Mouse (Mus musculus) heart, embryonic 15.5 days (tissue): Measurements from ENCODE around the gene Sfn. TPM values are rescaled to one million over a fixed set of nuclear protein-coding genes. Genes with fewer than 3 reads are reported as not detected.

Source experiments
- ATAC-seq: fragments of 200-750 bp; cut with Nextera tagmentation; replicated peaks from 2 replicates; pipeline ENCODE4 v1.8.0; 2017; ENCODE audit warnings: low read depth, moderate TSS enrichment; ENCODE audit not compliant: insufficient number of reproducible peaks, insufficient read depth, low FRiP score
- H3K27ac ChIP-seq: fragments of 300-500 bp; sonication (generic); 2 replicates; pipeline ENCODE4 v1.5.1; 2015; ENCODE audit warnings: mild to moderate bottlenecking, inconsistent platforms
- H3K27me3 ChIP-seq: fragments of 300-500 bp; sonication (generic); 2 replicates; pipeline ENCODE4 v1.6.1; 2015; ENCODE audit warnings: inconsistent platforms
- H3K36me3 ChIP-seq: fragments of 300-500 bp; sonication (generic); 2 replicates; pipeline ENCODE4 v1.6.1; 2015; ENCODE audit warnings: mild to moderate bottlenecking, inconsistent platforms
- H3K4me1 ChIP-seq: fragments of 300-500 bp; sonication (generic); replicated peaks from 2 replicates; pipeline ENCODE4 v1.6.1; 2015; ENCODE audit warnings: inconsistent platforms
- H3K4me2 ChIP-seq: fragments of 300-500 bp; sonication (generic); 2 replicates; pipeline ENCODE4 v1.6.1; 2015; ENCODE audit warnings: inconsistent platforms, mild to moderate bottlenecking, moderate library complexity
- H3K4me3 ChIP-seq: fragments of 300-500 bp; sonication (generic); 2 replicates; pipeline ENCODE4 v1.5.1; 2015; ENCODE audit warnings: mild to moderate bottlenecking, inconsistent platforms
- H3K9ac ChIP-seq: fragments of 300-500 bp; sonication (generic); 2 replicates; pipeline ENCODE4 v1.6.1; 2015; ENCODE audit warnings: mild to moderate bottlenecking, inconsistent platforms
- H3K9me3 ChIP-seq: fragments of 300-500 bp; sonication (generic); replicated peaks from 2 replicates; pipeline ENCODE4 v1.6.1; 2016; ENCODE audit warnings: inconsistent platforms
- WGBS: fragments of 180-500 bp; shearing (Covaris S2); methylation state at CpG from one replicate; pipeline ENCODE4 v1.1.7; 2015; ENCODE audit warnings: mixed read lengths; 5-methylcytosine and 5-hydroxymethylcytosine counted together
- polyA plus RNA-seq: library from polyadenylated mRNA; unstranded; fragments of >200 nt; fragmentation: Nextera tagmentation; extraction: Ambion mirVana; gene quantifications from 2 replicates; pipeline ENCODE4 v1.2.1, GENCODE M21; 2015

The Sfn gene
- polyA plus RNA-seq, 1 experiment from 2014 or later: 3.0 TPM

DNA sequence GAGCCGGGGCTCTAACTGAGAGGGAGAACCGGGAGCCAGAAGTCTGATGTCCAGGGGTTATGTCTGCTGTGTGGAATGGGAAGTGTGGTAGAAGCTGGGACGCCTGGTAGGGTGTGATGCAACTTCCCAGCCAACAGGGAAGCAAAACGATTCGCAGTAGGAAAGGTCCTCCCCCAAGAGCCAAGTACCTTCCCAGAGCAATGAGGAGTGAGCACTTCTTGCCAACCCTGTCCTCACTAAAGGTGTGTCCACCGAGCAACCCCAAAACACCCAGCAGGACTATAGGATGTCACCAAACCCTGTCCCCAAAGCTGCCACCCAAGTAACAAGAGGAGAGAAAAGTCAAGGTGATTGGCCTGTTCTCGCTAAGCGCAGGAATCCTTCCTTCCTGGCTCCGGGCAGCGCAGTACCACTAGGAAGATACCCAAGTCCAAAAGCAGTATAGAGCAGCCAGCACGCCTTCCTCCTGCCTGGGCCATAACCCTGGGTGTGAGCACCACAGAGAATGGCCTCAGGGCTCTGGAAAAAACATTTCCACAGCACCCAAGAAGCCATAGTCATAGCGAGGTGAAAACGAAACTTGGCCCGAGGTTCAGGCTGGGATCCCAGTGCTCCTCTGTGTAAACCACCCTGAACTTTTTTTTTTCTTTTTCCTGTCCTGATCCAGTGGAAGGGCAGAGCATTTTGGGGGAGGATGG is 29.3 kb upstream of the Sfn start:
- peaks cover 6% of the 10 kb centered on the region; the same call in 1 of the 2 replicates for H3K36me3 ChIP-seq
- H3K4me1 ChIP-seq: peaks cover 30% of the 10 kb centered on the region
- ATAC-seq: no peak
- peak overlapping the region; percentile 85 for H3K4me2 ChIP-seq
- no peak overlapping the region for H3K9ac ChIP-seq
- 66% methylated on average over 14 of the region's 14 CpGs for WGBS
- H3K27me3 ChIP-seq: no peaks in the 10 kb centered on the region
- H3K4me3 ChIP-seq: 0 out of 2 replicates have a peak overlapping the region, but pooled peaks have one; percentile 81
- H3K9me3 ChIP-seq: no peaks in the 10 kb centered on the region
- no peak overlapping the region for H3K27ac ChIP-seq

DNA sequence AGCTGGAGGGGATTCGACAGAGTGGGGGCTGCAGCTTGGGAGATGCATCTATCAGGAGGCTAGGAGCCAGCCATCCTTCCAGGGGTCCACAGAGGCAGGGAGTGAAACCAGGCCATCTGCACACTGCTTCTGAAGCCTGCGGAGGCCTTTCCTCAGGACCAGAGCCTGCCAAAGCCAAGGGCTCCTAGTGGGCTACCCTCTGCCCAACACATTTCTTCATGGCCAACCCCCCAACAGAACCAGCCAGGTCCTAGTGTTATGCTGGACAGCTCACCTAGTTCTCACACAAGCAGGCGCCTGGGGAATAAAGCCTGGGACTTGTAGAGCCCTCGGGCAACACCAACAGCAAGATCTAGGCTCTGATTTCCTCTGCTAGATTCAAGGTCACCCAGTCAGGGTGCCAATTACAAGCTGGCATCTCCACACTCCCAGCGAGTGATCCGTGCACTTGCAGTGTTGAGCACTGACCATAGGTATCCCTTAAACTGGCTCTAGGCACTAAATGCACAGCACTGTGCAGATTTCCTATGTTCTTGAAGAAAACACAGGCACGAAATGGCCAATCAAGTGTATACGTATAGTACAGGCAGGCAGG is 28.5 kb upstream of the Sfn start:
- no peak overlapping the region for H3K9ac ChIP-seq
- WGBS: 85% methylated on average over 8 of the region's 8 CpGs
- H3K9me3 ChIP-seq: no peaks in the 10 kb centered on the region
- no peak overlapping the region for H3K27ac ChIP-seq
- H3K27me3 ChIP-seq: no peaks in the 10 kb centered on the region
- no peak overlapping the region for H3K4me3 ChIP-seq
- H3K4me2 ChIP-seq: no peak overlapping the region
- peaks cover 6% of the 10 kb centered on the region; the same call in 1 of the 2 replicates for H3K36me3 ChIP-seq
- ATAC-seq: no peak
- peaks cover 30% of the 10 kb centered on the region for H3K4me1 ChIP-seq

DNA sequence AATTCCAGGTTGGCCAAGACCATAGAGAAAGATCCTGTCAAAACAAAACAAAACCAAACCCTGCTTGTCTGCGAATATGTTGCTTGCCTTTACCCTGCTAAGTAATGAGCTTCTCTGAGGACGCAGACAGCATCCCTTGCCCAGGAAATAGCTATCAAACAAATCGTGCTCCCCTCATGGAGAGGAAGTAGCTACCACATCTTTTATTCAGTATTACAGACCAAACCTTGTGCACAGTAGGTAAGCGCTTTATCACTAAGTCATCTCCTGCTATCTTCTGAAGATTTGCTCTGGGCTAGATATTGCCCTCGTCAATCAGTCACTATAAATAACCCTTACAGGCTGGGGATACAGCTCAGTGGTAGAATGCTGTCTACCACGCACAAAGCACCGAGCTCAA is 27.2 kb upstream of the Sfn start:
- no peak overlapping the region for H3K4me2 ChIP-seq
- H3K9me3 ChIP-seq: no peaks in the 10 kb centered on the region
- peaks cover 30% of the 10 kb centered on the region for H3K4me1 ChIP-seq
- 72% methylated on average over 7 of the region's 7 CpGs for WGBS
- peaks cover 6% of the 10 kb centered on the region; the same call in 1 of the 2 replicates for H3K36me3 ChIP-seq
- H3K9ac ChIP-seq: no peak overlapping the region
- H3K27ac ChIP-seq: no peak overlapping the region
- ATAC-seq: no peak
- no peaks in the 10 kb centered on the region for H3K27me3 ChIP-seq
- H3K4me3 ChIP-seq: no peak overlapping the region

DNA sequence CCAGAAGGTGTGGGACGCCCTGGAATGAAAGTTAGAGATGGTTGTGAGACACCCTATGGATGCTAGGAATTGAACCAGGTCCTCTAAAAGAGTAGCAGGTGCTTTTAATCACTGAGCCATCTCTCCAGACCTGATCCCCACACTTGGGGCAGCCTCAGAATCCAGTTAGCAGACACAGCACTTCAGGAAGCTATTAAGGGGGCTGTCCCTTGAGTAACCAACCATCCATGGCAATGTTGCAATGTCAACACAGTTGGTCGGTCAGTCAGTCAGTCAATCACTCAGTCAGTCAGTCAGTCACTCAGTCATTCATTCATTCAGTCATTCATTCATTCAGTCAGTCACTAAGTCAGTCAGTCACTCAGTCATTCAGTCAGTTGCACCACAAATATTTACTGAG is 26.5 kb upstream of the Sfn start:
- no peaks in the 10 kb centered on the region for H3K9me3 ChIP-seq
- no peak overlapping the region for H3K27ac ChIP-seq
- no peak overlapping the region for H3K4me3 ChIP-seq
- WGBS: 80% methylated on average over 2 of the region's 2 CpGs
- ATAC-seq: no peak
- H3K9ac ChIP-seq: no peak overlapping the region
- peaks cover 6% of the 10 kb centered on the region; the same call in 1 of the 2 replicates for H3K36me3 ChIP-seq
- peaks cover 27% of the 10 kb centered on the region for H3K4me1 ChIP-seq
- no peak overlapping the region for H3K4me2 ChIP-seq
- H3K27me3 ChIP-seq: no peaks in the 10 kb centered on the region

DNA sequence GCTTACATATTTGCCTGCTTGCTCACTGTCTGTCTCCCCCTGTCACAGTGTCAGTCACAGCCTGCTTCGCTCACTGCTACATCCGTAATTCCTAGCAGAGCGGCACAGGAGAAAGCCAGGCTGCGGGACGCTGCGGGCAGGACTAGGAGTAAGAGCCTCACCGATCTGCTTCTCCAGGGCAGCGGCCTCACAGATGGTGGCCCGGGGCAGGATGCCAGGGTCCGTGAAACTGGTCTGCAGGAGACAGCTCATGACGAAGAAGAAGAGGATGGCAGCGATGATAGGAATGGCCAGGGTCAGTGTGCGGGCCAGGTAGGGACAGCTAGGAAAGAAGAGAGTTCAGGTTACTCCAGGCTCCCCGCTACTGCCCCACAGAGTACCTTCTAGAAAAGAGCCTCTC is 25.1 kb upstream of the Sfn start:
- WGBS: 87% methylated on average over 14 of the region's 14 CpGs
- H3K27ac ChIP-seq: no peak overlapping the region

DNA sequence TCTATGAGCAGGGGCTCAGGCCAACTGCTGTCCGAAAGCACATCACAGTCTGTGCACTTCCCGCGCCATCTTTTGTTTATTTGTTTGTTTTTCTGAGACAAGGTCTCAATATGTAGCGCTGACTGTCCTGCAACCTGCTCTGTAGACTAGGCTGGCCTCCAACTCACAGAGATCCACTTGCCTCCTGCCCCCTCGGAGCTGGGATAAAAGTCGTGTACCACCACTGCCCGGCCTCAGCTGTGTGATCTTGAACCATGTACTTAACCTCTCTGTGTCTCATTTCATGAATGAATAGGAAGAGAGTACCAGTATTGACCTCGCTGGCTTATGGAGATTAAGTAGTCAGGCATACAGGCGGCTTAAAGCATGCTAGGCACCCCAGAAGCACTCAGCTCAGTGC is 24.7 kb upstream of the Sfn start:
- WGBS: 85% methylated on average over 9 of the region's 9 CpGs
- no peak for ATAC-seq

More for the DNA sequence above, 25.1 kb upstream of the Sfn start:
- peaks cover 19% of the 10 kb centered on the region for H3K4me1 ChIP-seq
- no peaks in the 10 kb centered on the region for H3K27me3 ChIP-seq
- no peak for ATAC-seq
- no peak overlapping the region for H3K4me2 ChIP-seq
- no peak overlapping the region for H3K4me3 ChIP-seq
- H3K9me3 ChIP-seq: no peaks in the 10 kb centered on the region
- H3K9ac ChIP-seq: no peak overlapping the region
- H3K36me3 ChIP-seq: peaks cover 6% of the 10 kb centered on the region; the same call in 1 of the 2 replicates

DNA sequence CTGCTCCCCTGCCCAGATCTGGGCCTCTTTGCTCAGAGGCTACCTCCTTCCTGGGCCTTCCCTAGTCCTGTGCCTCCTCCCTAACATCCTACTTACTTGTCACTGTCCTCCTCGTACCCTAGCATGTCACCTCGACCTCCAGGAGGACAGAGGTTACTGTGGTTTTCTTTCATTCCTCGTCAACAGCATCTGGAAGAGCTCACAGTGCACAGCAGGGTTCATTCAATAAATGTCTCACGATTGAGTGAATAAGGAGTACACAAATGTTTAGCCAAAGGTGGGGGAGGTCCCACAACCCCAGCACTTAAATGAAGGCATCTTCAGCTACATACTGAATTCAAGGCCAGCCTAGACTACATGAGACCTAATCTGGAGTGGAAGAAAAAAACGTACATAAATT is 24.3 kb upstream of the Sfn start:
- peaks cover 11% of the 10 kb centered on the region for H3K4me1 ChIP-seq
- no peak for ATAC-seq
- H3K4me2 ChIP-seq: no peak overlapping the region
- H3K4me3 ChIP-seq: no peak overlapping the region
- H3K27me3 ChIP-seq: no peaks in the 10 kb centered on the region
- H3K9ac ChIP-seq: no peak overlapping the region
- 56% methylated on average over 5 of the region's 5 CpGs for WGBS
- H3K9me3 ChIP-seq: no peaks in the 10 kb centered on the region
- peaks cover 6% of the 10 kb centered on the region; the same call in 1 of the 2 replicates for H3K36me3 ChIP-seq
- H3K27ac ChIP-seq: peak overlapping the region; percentile 64

More for the DNA sequence above, 24.7 kb upstream of the Sfn start:
- Histone ChIP-seq H3K4me3 (no peak overlapping the region), H3K4me1 (peaks cover 15% of the 10 kb centered on the region; the same call in 1 of the 2 replicates), H3K27ac (peak overlapping the region; percentile 64), H3K4me2 (no peak overlapping the region), H3K9me3 (no peaks in the 10 kb centered on the region), H3K27me3 (no peaks in the 10 kb centered on the region), H3K36me3 (peaks cover 6% of the 10 kb centered on the region; the same call in 1 of the 2 replicates), H3K9ac (no peak overlapping the region)

DNA sequence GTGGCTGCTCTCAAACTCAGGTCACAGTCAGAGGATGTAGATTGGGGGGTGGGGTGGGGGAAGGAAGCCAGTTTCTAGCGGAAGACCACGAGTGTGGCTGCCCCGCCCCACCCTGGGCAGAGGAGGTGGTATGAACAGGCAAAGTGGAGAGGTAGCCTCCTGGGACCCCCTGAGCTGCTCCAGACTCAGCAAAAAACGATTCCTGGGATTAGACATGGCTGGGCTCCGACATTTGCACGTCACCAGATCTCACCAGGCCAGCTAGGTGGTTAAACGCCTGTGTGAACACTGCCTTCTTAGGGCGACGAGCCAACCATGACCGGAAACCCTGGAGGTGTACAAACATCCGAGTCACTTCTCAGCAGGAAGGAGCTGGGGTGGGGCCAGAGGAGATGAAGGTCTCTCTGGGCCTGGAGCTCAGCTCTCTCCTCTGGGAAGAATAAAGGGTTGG is 23.7 kb upstream of the Sfn start:
- peak; percentile 65; the same call in 1 of the 2 replicates for ATAC-seq
- H3K36me3 ChIP-seq: peaks cover 6% of the 10 kb centered on the region; the same call in 1 of the 2 replicates
- H3K27me3 ChIP-seq: no peaks in the 10 kb centered on the region
- H3K4me1 ChIP-seq: peaks cover 11% of the 10 kb centered on the region
- H3K9ac ChIP-seq: no peak overlapping the region
- 50% methylated on average over 11 of the region's 11 CpGs for WGBS
- H3K4me3 ChIP-seq: no peak overlapping the region
- H3K9me3 ChIP-seq: no peaks in the 10 kb centered on the region
- H3K27ac ChIP-seq: peak overlapping the region; percentile 64
- no peak overlapping the region for H3K4me2 ChIP-seq

DNA sequence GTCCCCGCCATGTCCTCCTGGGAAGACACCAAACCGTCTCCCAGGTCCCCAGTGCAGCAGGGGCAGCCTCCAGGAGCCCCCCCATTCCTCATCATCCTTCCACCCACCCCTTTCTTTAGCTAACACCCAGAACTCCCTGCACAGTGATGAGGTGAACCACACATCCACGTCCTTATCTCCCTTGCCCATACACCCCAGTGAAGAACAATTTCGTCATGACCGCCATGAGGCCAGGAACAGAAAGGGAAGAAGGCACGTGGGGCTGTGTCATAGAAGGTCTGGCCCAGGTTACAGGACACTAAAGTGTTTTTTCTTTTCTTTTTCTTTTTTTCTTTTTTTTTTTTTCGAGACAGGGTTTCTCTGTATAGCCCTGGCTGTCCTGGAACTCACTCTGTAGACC is 22.9 kb upstream of the Sfn start:
- peaks cover 12% of the 10 kb centered on the region for H3K4me1 ChIP-seq
- no peak overlapping the region for H3K4me2 ChIP-seq
- H3K27ac ChIP-seq: peak overlapping the region; percentile 64; the same call in 1 of the 2 replicates
- WGBS: 79% methylated on average over 7 of the region's 7 CpGs
- no peak for ATAC-seq
- no peaks in the 10 kb centered on the region for H3K9me3 ChIP-seq
- H3K4me3 ChIP-seq: no peak overlapping the region
- H3K27me3 ChIP-seq: no peaks in the 10 kb centered on the region
- H3K36me3 ChIP-seq: peaks cover 6% of the 10 kb centered on the region; the same call in 1 of the 2 replicates
- H3K9ac ChIP-seq: no peak overlapping the region

DNA sequence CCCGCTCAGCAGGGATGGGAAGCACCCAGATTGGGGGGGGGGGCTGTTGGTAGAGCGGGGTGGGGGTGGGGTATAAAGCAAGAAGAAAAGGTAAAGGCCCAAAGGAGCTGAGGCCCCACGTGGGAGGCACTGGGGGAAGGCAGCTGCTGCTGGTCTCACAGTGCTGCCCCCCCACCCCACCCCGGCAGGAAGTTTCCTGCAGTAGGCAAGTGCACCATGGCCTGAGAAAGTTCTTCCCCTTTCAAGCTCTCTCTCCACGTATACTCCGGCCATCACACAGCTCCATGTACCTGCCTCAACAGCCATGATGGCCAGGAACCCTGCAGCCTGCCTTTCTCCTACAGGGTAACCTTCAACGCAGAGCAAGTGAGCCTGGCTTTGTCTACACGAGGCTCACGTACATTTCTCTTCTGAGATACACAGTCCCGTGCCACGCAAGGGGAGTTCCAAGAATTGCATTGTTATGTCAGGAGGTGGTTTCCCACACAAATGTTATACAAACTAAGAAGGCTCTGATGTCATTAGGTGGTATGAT is 20.3 kb upstream of the Sfn start:
- Histone ChIP-seq H3K4me3 (no peak overlapping the region), H3K36me3 (peaks cover 6% of the 10 kb centered on the region; the same call in 1 of the 2 replicates), H3K27ac (no peak overlapping the region), H3K9ac (no peak overlapping the region), H3K4me1 (peaks cover 17% of the 10 kb centered on the region), H3K27me3 (no peaks in the 10 kb centered on the region), H3K9me3 (no peaks in the 10 kb centered on the region), H3K4me2 (no peak overlapping the region)
- 67% methylated on average over 10 of the region's 11 CpGs for WGBS
- no peak for ATAC-seq

DNA sequence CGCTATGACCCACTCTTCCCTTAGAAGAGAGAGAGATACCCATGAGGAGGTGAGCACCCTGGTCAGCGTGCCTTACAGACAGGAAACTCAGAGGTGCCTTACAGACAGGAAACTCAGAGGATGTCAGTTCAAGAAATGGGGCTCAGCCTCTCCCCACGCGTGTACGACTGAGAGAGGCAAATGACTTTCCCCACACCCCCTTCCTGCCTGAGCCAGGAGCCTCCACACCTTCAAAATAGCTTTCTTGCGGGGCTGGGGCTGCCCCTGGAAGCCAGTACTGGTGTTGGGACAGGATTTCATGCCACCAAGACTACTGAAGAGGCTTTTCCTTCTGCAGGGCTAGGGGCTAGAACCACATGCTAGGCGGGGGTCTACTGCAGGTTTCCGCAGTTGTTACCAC is 18.7 kb upstream of the Sfn start:
- ATAC-seq: no peak
- H3K9ac ChIP-seq: no peak overlapping the region
- peaks cover 19% of the 10 kb centered on the region for H3K4me1 ChIP-seq
- 84% methylated on average over 8 of the region's 8 CpGs for WGBS
- H3K4me3 ChIP-seq: no peak overlapping the region
- no peak overlapping the region for H3K4me2 ChIP-seq
- no peak overlapping the region for H3K27ac ChIP-seq
- no peaks in the 10 kb centered on the region for H3K9me3 ChIP-seq
- no peaks in the 10 kb centered on the region for H3K27me3 ChIP-seq
- no peaks in the 10 kb centered on the region; the same call in 1 of the 2 replicates for H3K36me3 ChIP-seq
